Mouse (Mus musculus) testis, adult 2 months (tissue): Measurements from ENCODE around the gene Fcrla. TPM values are rescaled to one million over a fixed set of nuclear protein-coding genes. Genes with fewer than 3 reads are reported as not detected.

Source experiments
- H3K27ac ChIP-seq: fragments of 200-500 bp; 2 replicates; pipeline ENCODE4 v1.5.1; 2012; ENCODE audit warnings: low read depth, low read length; ENCODE audit not compliant: control insufficient read depth, insufficient read depth
- H3K27me3 ChIP-seq: fragments of 200-500 bp; 2 replicates; pipeline ENCODE4 v1.6.1; 2012; ENCODE audit warnings: mild to moderate bottlenecking, low read length, moderate library complexity; ENCODE audit not compliant: control insufficient read depth, insufficient read depth
- H3K36me3 ChIP-seq: fragments of 200-500 bp; 2 replicates; pipeline ENCODE4 v1.6.1; 2012; ENCODE audit warnings: mild to moderate bottlenecking, low read length; ENCODE audit not compliant: control insufficient read depth, insufficient read depth
- H3K4me1 ChIP-seq: fragments of 200-500 bp; 2 replicates; pipeline ENCODE4 v1.6.1; 2012; ENCODE audit warnings: low read length; ENCODE audit not compliant: control insufficient read depth, insufficient read depth
- H3K4me3 ChIP-seq: fragments of 200-500 bp; 2 replicates; pipeline ENCODE4 v1.5.1; 2012; ENCODE audit warnings: low read depth, mild to moderate bottlenecking, low read length, moderate library complexity, mixed read lengths; ENCODE audit not compliant: control insufficient read depth
- CTCF ChIP-seq: fragments of 200-500 bp; IDR thresholded peaks from 2 replicates; pipeline ENCODE4 v1.5.1; 2012; ENCODE audit warnings: low read depth, mild to moderate bottlenecking, inconsistent platforms, low read length, moderate library complexity; ENCODE audit not compliant: control insufficient read depth, insufficient read depth, insufficient replicate concordance
- POLR2A ChIP-seq: fragments of 200-500 bp; IDR thresholded peaks from 2 replicates; pipeline ENCODE4 v1.6.1; 2012; ENCODE audit warnings: low read depth, mild to moderate bottlenecking, inconsistent platforms, low read length, moderate library complexity; ENCODE audit not compliant: control insufficient read depth
- polyA plus RNA-seq: library from polyadenylated mRNA; depleted of rRNA; stranded (reverse); fragments of >200 nt; gene quantifications from 2 replicates; pipeline ENCODE4 v1.2.3, GENCODE M21; 2012

Fcrla gene
- polyA plus RNA-seq, 1 experiment, result 5.2 TPM

DNA sequence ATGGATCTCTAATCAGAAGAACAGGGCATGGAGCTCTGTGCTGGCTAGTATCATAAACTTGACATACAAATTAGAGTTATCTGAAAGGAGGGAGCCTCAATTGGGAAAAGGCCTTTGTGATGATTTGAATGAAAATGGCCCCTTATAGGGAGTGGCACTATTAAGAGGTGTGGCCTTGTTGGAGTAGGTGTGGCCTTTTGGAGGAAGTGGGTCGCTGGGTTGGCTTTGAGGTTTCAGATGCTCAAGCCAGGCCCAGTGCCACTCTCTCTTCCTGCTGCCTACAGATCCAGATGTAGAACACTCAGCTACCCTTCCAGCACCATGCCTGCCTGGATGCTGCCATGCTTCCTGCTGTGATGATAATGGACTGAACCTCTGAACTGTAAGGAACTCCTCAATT, 41.2 kb upstream of the Fcrla start:
- Histone ChIP-seq H3K4me3 (no peak overlapping the region), H3K36me3 (no peaks in the 10 kb centered on the region), H3K27me3 (no peaks in the 10 kb centered on the region), H3K4me1 (no peaks in the 10 kb centered on the region), H3K27ac (no peak overlapping the region)
- TF ChIP-seq POLR2A (no peak), CTCF (no peak)

DNA sequence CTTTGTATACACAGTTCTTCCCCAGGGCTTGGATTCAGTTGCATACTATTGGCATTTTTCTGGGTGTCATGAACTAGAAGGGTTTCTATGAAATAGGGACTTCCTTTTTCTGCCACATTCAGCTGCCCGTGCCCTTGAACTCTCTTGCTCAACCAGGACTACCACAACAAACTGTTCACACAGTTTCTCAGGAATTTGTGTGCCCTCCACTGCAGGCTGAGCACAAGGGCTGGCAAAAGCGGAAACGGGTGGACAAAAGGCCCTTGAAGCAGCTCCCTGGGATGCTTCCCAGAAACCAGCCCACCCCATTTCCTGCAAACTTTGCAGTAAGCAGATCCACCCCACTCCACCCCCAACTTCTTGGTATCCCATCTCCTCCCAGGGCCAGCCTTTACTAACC, 40.2 kb upstream of the Fcrla start:
- Histone ChIP-seq H3K4me3 (no peak overlapping the region), H3K4me1 (no peaks in the 10 kb centered on the region; the same call in 1 of the 2 replicates), H3K36me3 (no peaks in the 10 kb centered on the region), H3K27ac (no peak overlapping the region), H3K27me3 (no peaks in the 10 kb centered on the region)
- TF ChIP-seq CTCF, result no peak
- TF ChIP-seq POLR2A, result no peak

GRCm38 (mm10) chr1:170963087-170963486, 35.7 kb upstream of the Fcrla start:
- no peaks in the 10 kb centered on the region; the same call in 1 of the 2 replicates for H3K4me1 ChIP-seq
- no peak for TF ChIP-seq POLR2A
- TF ChIP-seq CTCF, result no peak
- no peaks in the 10 kb centered on the region for H3K36me3 ChIP-seq
- H3K4me3 ChIP-seq, result no peak overlapping the region
- no peaks in the 10 kb centered on the region for H3K27me3 ChIP-seq
- no peak overlapping the region for H3K27ac ChIP-seq

- Histone ChIP-seq H3K27ac (no peak overlapping the region), H3K36me3 (no peaks in the 10 kb centered on the region), H3K4me3 (no peak overlapping the region), H3K4me1 (no peaks in the 10 kb centered on the region; the same call in 1 of the 2 replicates), H3K27me3 (no peaks in the 10 kb centered on the region)
- TF ChIP-seq POLR2A (no peak), CTCF (no peak)
Measured at GRCm38 (mm10) chr1:170962301-170962700, 34.9 kb upstream of the Fcrla start.

- TF ChIP-seq POLR2A, result no peak
- no peak for TF ChIP-seq CTCF
- H3K4me3 ChIP-seq, result no peak overlapping the region
- H3K36me3 ChIP-seq, result no peaks in the 10 kb centered on the region
- H3K27me3 ChIP-seq, result no peaks in the 10 kb centered on the region
- no peak overlapping the region for H3K27ac ChIP-seq
- no peaks in the 10 kb centered on the region; the same call in 1 of the 2 replicates for H3K4me1 ChIP-seq
Measured at GRCm38 (mm10) chr1:170961101-170961500, 33.7 kb upstream of the Fcrla start.

DNA sequence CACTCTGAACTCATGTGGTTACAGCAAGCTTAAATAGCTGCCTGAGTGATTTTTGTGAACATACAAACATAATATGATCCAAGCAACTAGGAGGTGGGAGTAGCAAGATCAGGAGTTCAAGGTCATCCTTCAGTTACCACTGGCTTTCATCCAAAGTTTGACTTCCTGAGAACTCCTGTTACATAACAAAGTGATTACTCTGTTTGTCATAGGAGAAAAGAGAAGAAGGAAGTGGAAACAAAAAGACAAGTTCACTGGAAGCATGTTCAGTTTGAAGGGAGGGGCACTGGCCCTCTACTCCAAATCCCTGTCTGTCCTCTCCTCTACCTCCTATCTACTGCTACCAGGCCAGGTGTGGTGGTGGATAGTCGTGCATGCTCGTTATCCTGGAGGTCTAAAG, 32.4 kb upstream of the Fcrla start:
- H3K27ac ChIP-seq, result no peak overlapping the region; the same call in 1 of the 2 replicates
- no peaks in the 10 kb centered on the region; the same call in 1 of the 2 replicates for H3K4me1 ChIP-seq
- H3K36me3 ChIP-seq, result no peaks in the 10 kb centered on the region
- TF ChIP-seq POLR2A (no peak), CTCF (no peak)
- H3K4me3 ChIP-seq, result no peak overlapping the region
- H3K27me3 ChIP-seq, result no peaks in the 10 kb centered on the region

GRCm38 (mm10) chr1:170958225-170958624, 30.8 kb upstream of the Fcrla start:
- H3K4me3 ChIP-seq, result no peak overlapping the region
- no peak for TF ChIP-seq CTCF
- no peak for TF ChIP-seq POLR2A

GRCm38 (mm10) chr1:170953192-170953591, 25.8 kb upstream of the Fcrla start:
- TF ChIP-seq POLR2A (no peak), CTCF (no peak)
- no peaks in the 10 kb centered on the region for H3K36me3 ChIP-seq
- no peak overlapping the region for H3K27ac ChIP-seq
- no peaks in the 10 kb centered on the region for H3K4me1 ChIP-seq
- no peaks in the 10 kb centered on the region for H3K27me3 ChIP-seq
- H3K4me3 ChIP-seq, result no peak overlapping the region

More at GRCm38 (mm10) chr1:170958225-170958624, 30.8 kb upstream of the Fcrla start:
- H3K27ac ChIP-seq, result no peak overlapping the region
- H3K27me3 ChIP-seq, result no peaks in the 10 kb centered on the region
- H3K36me3 ChIP-seq, result no peaks in the 10 kb centered on the region
- H3K4me1 ChIP-seq, result no peaks in the 10 kb centered on the region; the same call in 1 of the 2 replicates
